Mouse (Mus musculus) gonadal fat pad, adult 2 months (tissue): ENCODE data around the gene Rbp3. TPM values are rescaled to one million over a fixed set of nuclear protein-coding genes. Genes with fewer than 3 reads are reported as not detected.
A peak's percentile ranks its signal among the peaks of the same experiment; 100 is the strongest.

ENCODE experiments used
- DNase-seq: peaks from one replicate; pipeline ENCODE4 v3.0.0-alpha.2; 2012; ENCODE audit warnings: low read depth
- polyA plus RNA-seq: library from polyadenylated mRNA; depleted of rRNA; stranded (reverse); fragments of >200 nt; gene quantifications from 2 replicates; pipeline ENCODE4 v1.2.3, GENCODE M21; 2012; rRNA removed

Gene Rbp3
- not detected in 2 replicates for polyA plus RNA-seq

DNA sequence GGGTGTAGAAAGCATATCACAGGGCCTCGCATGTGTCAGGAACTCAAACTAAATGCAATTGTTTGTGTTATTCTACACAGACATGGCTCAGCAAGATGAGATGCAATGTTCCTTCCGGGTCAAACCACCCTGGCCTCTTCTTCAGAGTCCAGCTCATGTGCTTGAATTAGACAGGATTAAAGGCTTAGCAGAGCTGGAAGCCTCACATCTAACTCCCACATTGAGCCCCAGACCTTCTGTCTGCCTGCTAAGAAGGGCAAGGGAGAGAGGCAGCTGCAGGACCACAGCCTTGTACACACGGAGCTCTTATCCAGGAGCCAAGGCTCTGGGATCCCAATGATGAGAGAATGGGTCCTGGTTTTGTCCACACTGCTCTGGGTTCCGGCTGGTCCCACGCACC lies at the start of gene Rbp3:
Rbp3 (plus strand) TSS at position 243 of the 400 bp plus-strand sequence.
- no peak for DNase-seq

DNA sequence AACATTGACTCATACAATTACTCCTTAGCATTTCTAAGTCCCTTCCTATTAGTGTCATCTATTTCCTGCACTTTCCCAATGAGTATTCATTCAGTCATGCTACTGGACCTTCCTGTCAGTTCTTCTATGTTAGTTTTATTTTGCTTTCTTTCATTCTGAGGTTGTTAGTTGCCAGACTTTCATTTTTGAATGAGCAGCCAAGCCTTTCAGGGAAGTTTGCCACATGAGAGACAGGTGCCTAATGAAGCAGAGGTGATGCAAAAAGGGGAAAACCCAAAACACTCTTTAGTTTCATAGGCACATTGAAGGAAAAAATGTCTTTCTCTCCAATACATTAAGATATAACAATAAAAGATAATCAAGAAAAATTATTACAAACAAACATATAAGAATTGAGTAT lies 49.0 kb upstream of the Rbp3 start:
- DNase-seq, result no peak

DNA sequence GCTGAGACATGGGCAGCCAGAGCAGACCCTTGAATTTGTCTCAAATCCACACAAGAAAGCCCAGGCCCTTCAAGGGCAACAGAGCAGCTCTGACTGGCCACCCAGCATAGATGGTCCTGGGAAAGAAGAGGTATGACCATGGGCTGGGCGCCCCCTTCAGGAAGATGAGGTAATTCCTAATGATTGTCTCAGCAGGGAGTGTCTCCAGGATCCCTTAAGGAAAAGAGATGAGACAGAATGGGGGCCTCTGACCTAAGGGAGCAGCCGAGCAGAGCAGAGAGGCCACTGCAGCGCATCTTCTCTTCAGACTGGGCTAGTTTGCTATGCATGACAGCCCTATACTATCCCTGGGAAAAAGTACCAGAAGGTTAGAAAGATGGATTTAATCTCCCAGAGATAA lies 40.1 kb upstream of the Rbp3 start:
- DNase-seq, result no peak

DNA sequence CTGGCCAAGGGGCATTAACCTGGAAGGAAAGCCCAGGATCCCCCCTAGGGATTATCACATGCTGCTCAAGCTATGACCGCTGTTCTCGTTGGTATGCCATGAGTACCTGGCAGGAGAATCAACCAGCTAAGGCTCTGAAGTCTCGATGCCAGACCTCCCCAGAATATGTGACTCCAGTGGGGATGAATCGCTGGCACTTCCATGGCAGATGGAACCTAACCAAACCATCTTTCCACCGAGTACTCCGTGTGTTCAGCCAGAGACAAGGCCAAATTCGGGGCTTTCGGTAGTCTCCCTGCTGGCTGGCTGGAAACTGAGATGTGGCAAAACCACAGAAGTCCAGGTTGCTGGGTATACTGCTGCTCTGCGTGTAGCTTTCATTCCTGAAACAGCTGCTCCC lies 39.6 kb upstream of the Rbp3 start:
- DNase-seq, result no peak

DNA sequence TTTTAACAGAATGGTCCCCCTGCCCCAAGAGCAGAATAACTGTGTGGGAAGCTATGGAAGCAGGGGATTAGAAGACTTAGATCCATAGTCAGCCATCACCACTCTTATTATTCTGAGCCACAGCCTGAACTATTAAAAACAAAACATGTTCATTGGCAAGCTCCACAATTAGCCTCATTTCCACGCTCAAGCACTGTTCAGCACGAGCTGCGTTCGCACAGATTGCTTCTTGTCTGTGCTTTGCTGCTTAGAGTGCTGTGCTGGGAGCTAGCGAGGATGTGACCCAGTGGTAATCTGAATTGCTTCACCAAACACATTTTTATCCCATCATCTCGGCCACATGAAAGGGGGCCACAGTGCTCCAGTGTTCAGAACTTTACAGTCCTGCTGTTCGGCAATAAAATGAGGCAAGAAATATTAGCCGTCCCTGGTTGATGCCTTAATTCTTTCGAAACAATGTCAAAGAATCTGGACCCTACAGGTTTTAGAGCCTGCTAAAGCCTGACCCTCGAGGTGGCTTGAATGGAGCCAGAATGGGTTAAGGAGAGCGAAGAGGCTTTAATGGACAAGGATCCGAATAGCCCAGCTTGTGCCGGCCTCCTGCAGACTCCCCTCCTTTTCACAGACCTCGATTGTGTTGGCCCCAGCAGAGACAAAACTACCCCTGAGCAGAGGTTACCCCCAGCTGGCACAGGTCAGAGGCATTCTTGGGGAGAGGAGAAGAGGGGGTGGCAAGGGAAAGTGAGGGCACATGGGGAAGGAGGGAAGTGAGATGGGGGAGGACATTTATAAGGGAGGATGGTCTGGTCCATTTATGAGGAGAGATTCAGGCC lies 32.9 kb upstream of the Rbp3 start:
- no peak for DNase-seq

DNA sequence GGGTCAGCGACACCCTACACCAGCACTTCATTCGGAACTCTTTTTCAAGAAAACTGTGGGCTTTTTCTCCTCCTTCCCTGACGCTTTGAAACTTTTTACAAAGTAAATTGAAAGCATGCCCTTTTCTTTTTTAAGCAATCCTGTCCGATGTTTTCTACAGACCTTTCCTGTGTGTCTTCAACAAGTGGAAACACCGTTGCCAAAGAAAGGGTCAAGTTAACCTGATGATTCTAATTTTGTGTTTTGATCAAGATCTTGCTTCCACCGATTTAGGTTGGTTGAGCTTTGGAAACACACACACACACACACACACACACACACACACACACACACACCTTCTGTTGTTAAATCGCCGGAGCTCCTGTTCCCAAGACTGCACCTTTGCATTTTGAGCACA lies 31.0 kb upstream of the Rbp3 start:
- DNase-seq, result no peak

DNA sequence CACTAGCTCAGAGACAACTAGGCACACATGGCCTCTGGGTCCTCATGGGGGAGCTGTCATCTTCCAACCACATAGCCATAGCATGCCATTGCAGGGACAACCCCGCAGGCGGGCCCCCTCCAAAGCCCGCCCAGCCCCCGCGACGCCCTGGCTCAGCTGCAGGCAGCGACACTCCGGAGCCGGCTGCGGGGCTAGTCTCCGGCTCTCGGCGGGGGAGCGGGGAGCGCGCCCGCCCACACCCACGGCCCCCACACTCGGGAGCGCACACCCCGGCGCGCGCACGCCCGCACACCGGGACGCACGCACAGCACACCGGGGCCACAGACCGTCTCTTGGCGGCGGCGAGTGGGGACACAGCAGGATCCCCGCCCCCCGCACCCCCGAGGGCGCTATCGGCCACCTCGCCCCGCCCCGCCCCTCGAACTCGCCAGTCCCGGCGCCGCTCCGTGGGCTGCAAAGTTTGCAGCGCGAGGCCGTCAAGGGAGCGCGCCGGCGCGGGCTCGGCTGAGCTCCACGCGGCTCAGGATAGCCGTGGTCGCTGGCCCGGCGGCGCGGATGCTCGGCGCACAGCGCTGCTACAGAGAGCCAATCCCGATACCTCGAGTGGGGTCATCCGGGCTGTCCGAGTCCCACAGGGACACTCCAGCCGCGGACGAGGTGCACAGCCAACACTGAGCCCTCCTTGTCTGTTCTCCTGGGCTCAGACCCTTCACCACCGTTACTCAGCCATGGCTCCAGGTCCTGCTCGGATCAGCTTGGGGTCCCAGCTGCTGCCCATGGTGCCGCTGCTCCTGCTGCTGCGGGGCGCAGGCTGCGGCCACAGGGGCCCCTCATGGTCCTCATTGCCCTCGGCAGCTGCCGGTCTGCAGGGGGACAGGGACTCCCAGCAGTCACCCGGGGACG lies 30.4 kb upstream of the Rbp3 start, which contains the start of gene Gdf10:
Gdf10 (plus strand) TSS at position 420 of the 903 bp plus-strand sequence.
- DNase-seq, result no peak

DNA sequence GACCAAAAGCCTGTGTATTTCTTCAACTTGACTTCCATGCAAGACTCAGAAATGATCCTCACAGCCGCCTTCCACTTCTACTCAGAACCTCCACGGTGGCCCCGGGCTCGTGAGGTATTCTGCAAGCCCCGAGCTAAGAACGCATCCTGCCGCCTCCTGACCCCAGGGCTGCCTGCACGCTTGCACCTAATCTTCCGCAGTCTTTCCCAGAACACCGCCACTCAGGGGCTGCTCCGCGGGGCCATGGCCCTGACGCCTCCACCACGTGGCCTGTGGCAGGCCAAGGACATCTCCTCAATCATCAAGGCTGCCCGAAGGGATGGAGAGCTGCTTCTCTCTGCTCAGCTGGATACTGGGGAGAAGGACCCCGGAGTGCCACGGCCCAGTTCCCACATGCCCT lies 21.9 kb upstream of the Rbp3 start:
- no peak for DNase-seq

DNA sequence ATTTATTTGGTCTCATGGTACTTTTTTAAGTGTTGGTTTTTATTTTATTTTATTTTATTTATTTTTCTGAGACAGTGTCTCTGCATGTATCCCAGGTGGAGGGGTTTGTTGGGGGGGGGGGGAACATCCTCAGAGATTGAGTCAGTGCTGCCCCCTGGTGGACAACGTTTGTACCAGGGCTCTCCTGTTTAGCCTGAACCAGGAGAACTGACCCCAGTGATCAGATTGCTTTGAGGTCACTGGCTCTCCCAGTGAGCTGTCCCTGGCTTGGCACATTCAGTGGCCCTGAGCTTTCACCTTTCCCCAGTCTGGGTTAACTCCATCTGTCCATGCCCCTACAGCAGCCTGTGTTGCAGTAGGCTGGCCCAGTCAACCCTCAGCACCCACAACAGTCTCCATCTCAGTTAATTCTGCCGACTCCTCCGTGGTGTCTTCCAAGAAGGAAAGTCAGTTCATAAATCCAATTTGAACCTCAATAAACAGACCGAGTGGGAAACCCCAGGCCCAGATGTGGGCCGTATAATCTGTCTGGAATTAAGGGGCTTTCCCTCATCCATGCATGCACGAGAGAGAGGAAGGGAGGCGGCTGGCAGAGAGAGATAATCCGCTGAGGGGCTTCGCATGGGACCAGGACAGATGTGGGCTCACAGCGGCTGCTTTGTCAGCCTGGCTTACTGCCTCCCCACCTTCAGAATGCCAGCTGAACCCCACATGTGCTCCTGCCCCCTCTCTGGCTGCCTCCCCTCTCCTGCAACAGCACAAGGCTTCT lies 20.7 kb upstream of the Rbp3 start:
- DNase-seq, result no peak

DNA sequence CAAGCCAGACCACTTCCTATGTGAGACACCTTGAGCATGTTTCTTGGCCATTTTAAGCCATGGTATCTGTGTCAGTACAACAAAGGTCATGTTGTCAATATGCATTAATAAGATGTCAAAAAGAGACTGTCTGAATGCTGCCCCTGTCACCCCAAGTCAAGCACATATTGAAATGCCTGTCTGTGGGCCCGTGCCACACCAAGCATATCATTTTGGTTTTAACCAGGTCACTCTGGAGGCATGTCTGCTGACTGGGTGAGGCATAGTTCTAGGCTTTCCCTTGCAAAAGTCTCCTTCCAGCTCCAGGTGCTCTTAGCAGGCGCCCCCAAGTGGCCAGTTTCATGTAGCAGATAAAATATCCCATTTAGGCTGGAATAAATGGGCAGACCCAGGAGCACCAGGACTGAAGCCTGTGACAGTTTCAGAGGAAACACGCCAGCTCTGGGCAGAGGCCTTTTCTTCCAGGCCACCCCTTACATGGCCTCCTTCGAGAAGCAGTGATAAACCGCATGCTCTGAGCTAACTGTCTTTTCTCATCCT lies 20.0 kb upstream of the Rbp3 start:
- DNase-seq, result no peak

DNA sequence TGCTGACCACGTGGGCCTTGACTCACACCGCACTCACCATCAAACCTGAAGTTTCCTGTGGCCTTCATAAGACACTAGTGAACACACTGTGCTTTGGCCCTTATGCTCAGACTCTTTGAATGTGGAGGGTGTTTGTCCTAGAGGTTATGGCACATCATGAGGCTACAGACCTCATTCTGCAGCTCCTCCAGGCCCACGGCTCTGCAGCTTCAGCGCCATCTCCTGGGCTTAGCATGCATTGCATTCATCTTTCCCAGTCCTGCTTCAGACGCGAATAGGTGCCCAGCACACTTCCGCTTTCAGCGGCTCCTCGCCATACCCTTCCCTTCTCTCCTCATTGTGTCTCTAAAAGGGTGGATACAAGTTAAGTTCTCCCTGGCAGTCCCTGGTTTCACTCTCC lies 14.7 kb upstream of the Rbp3 start:
- no peak for DNase-seq

DNA sequence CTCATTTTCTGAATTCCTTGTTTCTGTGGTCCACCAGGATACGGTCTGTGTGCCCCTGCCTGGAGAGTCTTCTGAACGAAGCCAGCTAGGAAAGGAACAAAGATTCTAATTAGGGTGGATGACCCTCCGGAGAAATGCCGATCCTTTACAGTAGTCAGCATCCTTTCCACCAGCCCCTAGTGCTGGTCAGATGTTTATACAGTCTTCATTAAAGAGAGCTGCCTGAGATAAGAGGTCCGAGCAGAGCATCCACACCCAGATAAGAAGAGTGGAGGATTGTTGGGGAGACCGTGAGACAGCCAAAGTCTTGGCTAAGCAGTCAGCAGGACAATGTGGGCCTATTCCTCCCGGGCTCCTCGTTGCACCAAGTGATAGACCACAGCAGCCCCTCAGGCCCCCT lies 13.1 kb upstream of the Rbp3 start, which contains the start of gene Gdf2:
Gdf2 (plus strand) TSS at position 301 of the 400 bp plus-strand sequence.
- no peak for DNase-seq

DNA sequence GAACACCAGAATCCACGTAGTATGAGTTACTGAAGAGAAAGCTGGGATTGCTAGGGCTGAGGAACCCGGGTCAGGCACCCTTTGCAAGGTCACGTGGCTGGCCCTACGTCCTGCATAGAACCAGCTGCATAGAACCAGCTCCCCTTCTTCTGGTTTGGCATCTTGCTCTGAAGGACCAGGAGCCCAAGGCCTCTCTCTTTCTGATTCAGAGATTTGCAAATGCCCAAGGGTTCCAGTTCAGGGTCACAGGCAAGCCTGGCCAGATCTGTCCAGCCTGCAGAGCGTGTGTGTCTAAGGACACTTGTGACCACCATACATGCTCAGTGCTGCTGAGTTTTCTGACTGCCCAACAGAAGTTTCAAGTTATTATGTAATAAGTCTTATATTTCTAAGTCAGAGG lies 11.6 kb upstream of the Rbp3 start:
- no peak for DNase-seq

DNA sequence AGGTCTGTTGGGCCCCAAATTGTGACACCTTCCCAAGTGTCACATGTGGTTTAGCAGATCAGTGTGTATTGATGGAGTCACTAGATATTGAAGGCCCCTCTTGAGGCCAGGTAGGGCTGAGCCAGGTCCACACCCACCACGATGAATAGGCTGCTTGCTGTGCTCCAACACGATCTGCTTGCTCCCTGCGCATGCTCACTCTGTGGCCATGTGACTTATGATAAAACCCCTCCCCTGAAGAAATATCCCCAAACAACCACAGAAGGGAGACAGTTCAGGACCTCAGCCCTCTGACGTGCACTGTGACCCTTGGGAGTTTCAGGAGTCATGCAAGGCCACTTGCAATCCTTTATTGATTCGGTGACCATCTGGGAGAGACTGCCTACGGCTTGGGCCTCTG lies 7.7 kb upstream of the Rbp3 start:
- DNase-seq, result no peak

DNA sequence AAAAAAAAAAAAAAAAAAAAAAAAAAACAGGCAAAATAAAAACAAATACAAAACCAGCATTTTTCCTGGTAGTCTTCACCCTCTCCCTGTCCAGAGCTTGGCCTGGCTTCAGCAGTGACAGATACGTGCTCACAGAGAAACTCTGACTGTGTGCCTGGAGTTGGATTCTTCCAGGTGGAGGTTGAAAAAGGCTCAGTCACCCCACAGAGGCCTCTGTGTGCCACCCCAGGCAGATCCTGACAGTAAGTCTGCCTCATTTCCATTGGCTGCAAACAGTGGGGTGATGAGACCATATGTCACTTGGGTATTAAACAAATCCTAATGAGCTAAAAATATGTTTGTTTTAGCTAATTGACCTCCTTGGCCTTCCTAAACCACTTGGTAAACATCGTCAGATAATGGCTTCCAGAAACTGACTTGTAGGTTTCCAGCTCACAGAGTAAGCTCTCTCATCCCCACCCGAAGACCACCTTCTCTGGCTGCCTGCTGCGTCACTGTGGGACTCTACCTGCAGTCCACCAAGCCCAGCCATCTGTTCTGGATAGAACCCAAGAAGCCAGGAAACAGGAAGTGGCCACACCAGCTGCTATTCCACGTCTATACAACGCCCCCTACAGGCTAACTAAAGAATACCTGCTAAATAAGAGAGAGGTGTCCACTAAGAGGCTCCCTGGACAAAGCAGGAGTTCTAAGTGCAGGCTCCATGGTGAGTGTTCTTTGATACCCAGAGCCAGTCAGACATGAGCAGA lies 1.4 kb upstream of the Rbp3 start:
- no peak for DNase-seq

DNA sequence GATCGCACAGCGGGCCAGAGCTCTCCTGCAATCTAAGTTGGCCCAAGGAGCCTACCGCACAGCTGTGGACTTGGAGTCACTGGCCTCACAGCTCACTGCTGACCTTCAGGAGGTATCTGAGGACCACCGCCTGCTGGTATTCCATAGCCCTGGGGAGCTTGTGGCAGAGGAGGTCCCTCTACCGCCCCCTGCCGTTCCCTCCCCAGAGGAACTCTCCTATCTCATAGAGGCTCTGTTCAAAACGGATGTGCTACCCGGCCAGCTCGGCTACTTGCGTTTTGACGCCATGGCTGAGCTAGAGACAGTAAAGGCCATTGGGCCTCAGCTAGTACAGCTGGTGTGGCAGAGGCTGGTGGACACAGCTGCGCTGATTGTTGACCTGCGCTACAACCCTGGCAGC lies 2.3 kb downstream of the Rbp3 start:
- DNase-seq, result no peak

DNA sequence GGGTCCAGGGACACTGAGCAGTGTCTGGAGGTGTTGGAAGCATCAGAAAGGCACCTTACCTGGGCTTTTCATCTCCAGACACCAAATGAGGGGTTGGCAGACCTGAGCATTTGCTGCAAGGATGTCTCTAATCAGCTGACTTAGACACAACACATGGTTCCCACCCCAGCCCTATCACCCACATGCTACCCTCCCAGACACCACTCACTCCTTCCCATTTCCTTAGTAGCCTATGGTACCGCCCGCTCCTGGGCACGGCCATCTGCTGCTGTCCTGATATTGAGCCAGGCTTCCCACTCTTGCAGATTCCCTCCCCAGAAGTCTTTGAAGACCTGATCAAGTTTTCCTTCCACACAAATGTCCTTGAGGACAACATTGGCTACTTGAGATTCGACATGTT lies 4.4 kb downstream of the Rbp3 start:
- no peak for DNase-seq

DNA sequence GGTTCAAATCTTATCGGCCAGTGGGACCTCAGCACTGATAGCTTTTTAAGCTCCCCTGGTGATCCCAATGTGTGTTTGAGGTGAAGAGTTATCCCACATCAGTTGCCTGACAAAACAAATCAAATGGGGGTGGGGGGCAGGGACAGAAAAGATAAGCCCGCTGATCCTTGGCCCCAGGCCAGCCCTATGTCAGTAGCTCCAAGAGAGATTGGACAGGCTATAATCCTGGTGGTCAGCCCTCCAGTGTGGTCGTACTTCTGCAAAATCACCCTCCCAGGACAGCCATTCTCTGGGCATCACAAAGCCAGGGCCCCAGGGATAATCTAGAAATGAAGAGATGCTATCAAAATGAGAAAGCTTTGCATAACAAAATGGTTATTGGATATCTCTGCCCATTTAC lies 5.0 kb downstream of the Rbp3 start:
- no peak for DNase-seq

DNA sequence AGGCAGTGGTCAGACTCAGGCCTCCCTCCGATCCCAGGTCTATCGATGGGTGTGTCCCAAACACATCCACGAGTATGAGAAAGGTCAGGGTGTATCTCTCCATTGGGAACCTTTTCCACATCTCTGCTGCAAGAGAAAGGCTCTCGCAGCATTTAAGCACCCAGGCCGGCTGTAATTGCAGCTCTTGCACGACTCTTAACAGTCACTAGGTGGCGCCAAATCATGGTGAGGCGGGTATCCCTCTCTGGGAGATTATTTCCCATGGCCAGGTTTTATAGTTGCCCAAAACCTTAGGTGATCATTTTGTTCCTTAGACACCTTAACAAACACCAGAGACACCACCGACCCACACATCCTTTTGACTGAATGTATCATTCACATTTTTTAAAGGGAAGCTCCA lies 5.5 kb downstream of the Rbp3 start:
- peak; percentile 4 for DNase-seq

DNA sequence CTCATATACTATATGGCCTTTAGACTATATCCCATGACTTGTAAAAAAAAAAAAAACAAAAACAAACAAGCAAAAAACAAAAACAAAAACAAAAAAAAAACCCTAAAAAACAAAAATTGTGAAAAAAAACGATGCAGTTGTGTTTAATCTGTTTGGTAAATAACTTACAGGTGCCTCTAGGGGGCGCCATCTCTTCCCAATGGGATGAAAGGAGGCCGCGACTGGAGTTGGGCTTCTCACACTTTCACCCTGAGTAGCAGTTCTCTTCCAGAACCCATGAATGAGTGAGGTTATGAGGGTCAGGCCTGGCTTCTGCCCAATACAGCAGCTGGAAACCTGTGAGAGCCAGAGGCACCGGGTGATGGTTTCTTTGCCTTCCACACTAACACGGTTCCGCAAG lies 11.9 kb downstream of the Rbp3 start:
- DNase-seq, result no peak

DNA sequence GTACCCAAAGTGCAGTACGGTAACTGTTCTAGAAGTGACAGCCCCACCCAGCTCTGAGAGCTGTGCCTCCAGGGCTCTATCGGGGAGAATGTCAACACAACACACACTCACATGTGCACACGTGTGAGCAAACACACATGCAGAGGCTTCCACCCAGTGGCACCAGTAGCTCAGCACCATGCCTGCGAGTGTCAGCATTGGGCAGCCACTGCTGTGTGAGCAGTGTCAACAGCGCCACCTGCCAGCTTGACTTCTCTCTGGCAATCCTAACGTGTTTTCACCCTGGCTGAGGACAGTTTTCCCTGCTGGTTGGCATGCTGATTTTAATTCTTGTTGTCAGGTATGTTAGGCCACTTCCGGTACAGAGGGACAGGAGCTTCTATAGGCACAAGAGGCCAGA lies 18.9 kb downstream of the Rbp3 start:
- DNase-seq, result no peak
